Mouse (Mus musculus) heart, postnatal 36 days (tissue): ENCODE measurements around the gene Palm2. TPM values are rescaled to one million over a fixed set of nuclear protein-coding genes. Genes with fewer than 3 reads are reported as not detected.

Experiments
- DNase-seq, 2 experiments: peaks; one replicate each; pipeline ENCODE4 v3.0.0; 2021 to 2022
- intact Hi-C: fragments of 180-260 bp; cut with DNase I; formaldehyde crosslinking; loops from one replicate; pipeline ENCODE4 v1.15.1; 2025
- total RNA-seq, 2 experiments: library from RNA; stranded (reverse); gene quantifications; 2 replicates each; pipeline ENCODE4 v1.2.3; 2021

Palm2 gene
- total RNA-seq, 2 experiments from 2014 or later: 4.9 to 14.8 TPM

- intact Hi-C loops: no loop called here
- DNase-seq: no peak
Measured at GRCm38 (mm10) chr4:57730801-57731598, 297.0 kb downstream of the Palm2 start.

GRCm38 (mm10) chr4:57732351-57732750 is 298.3 kb downstream of the Palm2 start:
- intact Hi-C loops: no loop called here
- DNase-seq: no peak

GRCm38 (mm10) chr4:57733445-57733844 is 299.4 kb downstream of the Palm2 start:
- no peak for DNase-seq
- intact Hi-C loops: no loop called here

GRCm38 (mm10) chr4:57735426-57735825 is 301.4 kb downstream of the Palm2 start:
- DNase-seq: no peak
- intact Hi-C loops: no loop called here

GRCm38 (mm10) chr4:57738856-57739552 is 305.0 kb downstream of the Palm2 start:
- no peak for DNase-seq
- intact Hi-C loops: no loop called here

GRCm38 (mm10) chr4:57743325-57743929 is 309.4 kb downstream of the Palm2 start:
- intact Hi-C loops: no loop called here
- DNase-seq: no peak

GRCm38 (mm10) chr4:57750651-57751050 is 316.6 kb downstream of the Palm2 start:
- intact Hi-C loops: no loop called here
- no peak for DNase-seq

GRCm38 (mm10) chr4:57751054-57751453 is 317.0 kb downstream of the Palm2 start:
- intact Hi-C loops: no loop called here
- DNase-seq: no peak

- intact Hi-C loops: no loop called here
- no peak for DNase-seq
Measured at GRCm38 (mm10) chr4:57751566-57751965, 317.5 kb downstream of the Palm2 start.

GRCm38 (mm10) chr4:57755085-57755484 is 321.0 kb downstream of the Palm2 start:
- DNase-seq: no peak

GRCm38 (mm10) chr4:57757997-57758396 is 323.9 kb downstream of the Palm2 start:
- peak in 1 of 2 experiments; percentile 34 for DNase-seq
- intact Hi-C loops: no loop called here

More at GRCm38 (mm10) chr4:57755085-57755484, 321.0 kb downstream of the Palm2 start:
- intact Hi-C loops: no loop called here

Other genes with a start within 250 kb of the Palm2 start
- 10 to 100 TPM; 38.6 to 47.2 TPM for gene Ptpn3, start 132.4 kb upstream of the Palm2 start, total RNA-seq
- gene Pakap, start 133.9 kb downstream of the Palm2 start, total RNA-seq: 10 to 100 TPM; 33.1 to 33.7 TPM